Mouse (Mus musculus) bone marrow, adult 2 months (tissue): ENCODE measurements at regions not wholly inside any gene's neighbourhood (a gene's known extent, or its start where the extent isn't known, plus 50 kb on each side); places are given as distances from the start of the nearest gene placed in this dataset.

Experiments used
- CTCF ChIP-seq: fragments of 200-500 bp; IDR thresholded peaks from 2 replicates; pipeline ENCODE4 v1.5.1; 2011; ENCODE audit warnings: low read length, control low read depth; ENCODE audit not compliant: control insufficient read depth, insufficient read depth
- POLR2A ChIP-seq: fragments of 200-500 bp; IDR thresholded peaks from 2 replicates; pipeline ENCODE4 v1.6.1; 2011; ENCODE audit warnings: low read depth, mild to moderate bottlenecking, control low read depth, low read length, borderline replicate concordance; ENCODE audit not compliant: control insufficient read depth

- TF ChIP-seq CTCF, result no peak
- TF ChIP-seq POLR2A, result no peak
Measured at GRCm38 (mm10) chr13:103423417-103423816, 89.1 kb upstream of the Mast4 start.
